Mouse (Mus musculus): ENCODE measurements around the gene Tfap4. TPM values are rescaled to one million over a fixed set of nuclear protein-coding genes. Genes with fewer than 3 reads are reported as not detected.
"Not testable (repeated sequence)": the region's sequence is repeated elsewhere in the genome, so short reads cannot be mapped to it uniquely, and the experiment has no call there.

The Tfap4 gene
- polyA plus RNA-seq, 1 experiment from 2014 or later = 33.2 TPM

- Histone ChIP-seq H3K4me1 (peaks cover 23% of the 10 kb centered on the region), H3K4me3 (no peak overlapping the region), H3K9ac (0 out of 2 replicates have a peak overlapping the region, but pooled peaks have one; percentile 3), H3K27ac (0 out of 2 replicates have a peak overlapping the region, but pooled peaks have one; percentile 22), H3K27me3 (no peaks in the 10 kb centered on the region), H3K9me3 (no peaks in the 10 kb centered on the region), H3K36me3 (no peaks in the 10 kb centered on the region), H3K4me2 (no peak overlapping the region)
- WGBS = 47% methylated on average over 3 of the region's 3 CpGs
- no peak for ATAC-seq (ENCODE audit: insufficient number of reproducible peaks, insufficient read depth, low FRiP score, low TSS enrichment, low read depth)
These were observed 21.9 kb downstream of the Tfap4 start for GRCm38 (mm10) chr16:4537616-4538358.

- WGBS = 95% methylated on average over 12 of the region's 12 CpGs
- not testable (repeated sequence) for H3K4me2 ChIP-seq
These were observed 32.3 kb downstream of the Tfap4 start for GRCm38 (mm10) chr16:4527373-4527772.

GRCm38 (mm10) chr16:4523313-4524004 lies 36.2 kb downstream of the Tfap4 start:
- H3K4me2 ChIP-seq = no peak overlapping the region
- no peaks in the 10 kb centered on the region for H3K36me3 ChIP-seq
- 43% methylated on average over 7 of the region's 7 CpGs for WGBS
- no peak overlapping the region for H3K4me3 ChIP-seq
- H3K9me3 ChIP-seq = no peaks in the 10 kb centered on the region; the same call in 1 of the 2 replicates
- ATAC-seq (ENCODE audit: insufficient number of reproducible peaks, insufficient read depth, low FRiP score, low TSS enrichment, low read depth) = no peak
- H3K27ac ChIP-seq = no peak overlapping the region
- no peak overlapping the region for H3K9ac ChIP-seq
- no peaks in the 10 kb centered on the region for H3K27me3 ChIP-seq
- H3K4me1 ChIP-seq = peaks cover 17% of the 10 kb centered on the region

More at GRCm38 (mm10) chr16:4527373-4527772, 32.3 kb downstream of the Tfap4 start:
- H3K27ac ChIP-seq; ATAC-seq (ENCODE audit: insufficient number of reproducible peaks, insufficient read depth, low FRiP score, low TSS enrichment, low read depth); H3K4me1 ChIP-seq; H3K36me3 ChIP-seq; H3K4me3 ChIP-seq; H3K9ac ChIP-seq; H3K27me3 ChIP-seq; H3K9me3 ChIP-seq: not testable (repeated sequence)

GRCm38 (mm10) chr16:4522879-4523278 lies 36.8 kb downstream of the Tfap4 start:
- no peaks in the 10 kb centered on the region for H3K27me3 ChIP-seq
- H3K27ac ChIP-seq = no peak overlapping the region
- H3K9ac ChIP-seq = no peak overlapping the region
- no peak for ATAC-seq (ENCODE audit: insufficient number of reproducible peaks, insufficient read depth, low FRiP score, low TSS enrichment, low read depth)
- no peaks in the 10 kb centered on the region for H3K36me3 ChIP-seq
- no peak overlapping the region for H3K4me2 ChIP-seq
- WGBS = 65% methylated on average over 8 of the region's 8 CpGs
- H3K9me3 ChIP-seq = no peaks in the 10 kb centered on the region; the same call in 1 of the 2 replicates
- no peak overlapping the region for H3K4me3 ChIP-seq
- peaks cover 17% of the 10 kb centered on the region for H3K4me1 ChIP-seq

- Histone ChIP-seq H3K4me2 (no peak overlapping the region), H3K4me1 (peaks cover 17% of the 10 kb centered on the region), H3K9me3 (no peaks in the 10 kb centered on the region), H3K27me3 (no peaks in the 10 kb centered on the region), H3K9ac (no peak overlapping the region), H3K4me3 (no peak overlapping the region), H3K36me3 (no peaks in the 10 kb centered on the region), H3K27ac (0 out of 2 replicates have a peak overlapping the region, but pooled peaks have one; percentile 16)
- ATAC-seq (ENCODE audit: insufficient number of reproducible peaks, insufficient read depth, low FRiP score, low TSS enrichment, low read depth) = no peak
- WGBS = 54% methylated on average over 5 of the region's 5 CpGs
These were observed 37.7 kb downstream of the Tfap4 start for GRCm38 (mm10) chr16:4521735-4522530.

GRCm38 (mm10) chr16:4521074-4521667 lies 38.5 kb downstream of the Tfap4 start:
- H3K27me3 ChIP-seq = no peaks in the 10 kb centered on the region
- no peaks in the 10 kb centered on the region for H3K36me3 ChIP-seq
- WGBS = 67% methylated on average over 4 of the region's 4 CpGs
- H3K4me2 ChIP-seq = no peak overlapping the region
- ATAC-seq (ENCODE audit: insufficient number of reproducible peaks, insufficient read depth, low FRiP score, low TSS enrichment, low read depth) = no peak
- H3K9ac ChIP-seq = no peak overlapping the region
- no peak overlapping the region for H3K27ac ChIP-seq
- H3K4me1 ChIP-seq = peaks cover 17% of the 10 kb centered on the region
- no peak overlapping the region for H3K4me3 ChIP-seq
- H3K9me3 ChIP-seq = no peaks in the 10 kb centered on the region

GRCm38 (mm10) chr16:4520673-4521072 lies 39.0 kb downstream of the Tfap4 start:
- no peak for ATAC-seq (ENCODE audit: insufficient number of reproducible peaks, insufficient read depth, low FRiP score, low TSS enrichment, low read depth)
- Histone ChIP-seq H3K27ac (no peak overlapping the region), H3K4me1 (peaks cover 17% of the 10 kb centered on the region), H3K27me3 (no peaks in the 10 kb centered on the region), H3K9me3 (no peaks in the 10 kb centered on the region), H3K4me2 (no peak overlapping the region), H3K9ac (no peak overlapping the region), H3K4me3 (no peak overlapping the region), H3K36me3 (no peaks in the 10 kb centered on the region)
- WGBS = 71% methylated on average over 8 of the region's 8 CpGs

- Histone ChIP-seq H3K9ac (no peak overlapping the region), H3K4me3 (no peak overlapping the region), H3K36me3 (no peaks in the 10 kb centered on the region), H3K4me2 (no peak overlapping the region), H3K4me1 (peaks cover 17% of the 10 kb centered on the region), H3K9me3 (no peaks in the 10 kb centered on the region), H3K27ac (no peak overlapping the region), H3K27me3 (no peaks in the 10 kb centered on the region)
- ATAC-seq (ENCODE audit: insufficient number of reproducible peaks, insufficient read depth, low FRiP score, low TSS enrichment, low read depth) = no peak
- 90% methylated on average over 2 of the region's 2 CpGs for WGBS
These were observed 39.8 kb downstream of the Tfap4 start for GRCm38 (mm10) chr16:4519825-4520224.

GRCm38 (mm10) chr16:4519157-4519556 lies 40.5 kb downstream of the Tfap4 start:
- no peak overlapping the region for H3K4me3 ChIP-seq
- 63% methylated on average over 4 of the region's 4 CpGs for WGBS
- no peak for ATAC-seq (ENCODE audit: insufficient number of reproducible peaks, insufficient read depth, low FRiP score, low TSS enrichment, low read depth)
- H3K27me3 ChIP-seq = no peaks in the 10 kb centered on the region
- no peak overlapping the region for H3K9ac ChIP-seq
- H3K4me2 ChIP-seq = no peak overlapping the region
- no peaks in the 10 kb centered on the region for H3K36me3 ChIP-seq
- H3K9me3 ChIP-seq = no peaks in the 10 kb centered on the region
- peaks cover 17% of the 10 kb centered on the region for H3K4me1 ChIP-seq
- H3K27ac ChIP-seq = no peak overlapping the region

GRCm38 (mm10) chr16:4517906-4518305 lies 41.7 kb downstream of the Tfap4 start:
- 68% methylated on average over 2 of the region's 2 CpGs for WGBS
- no peak overlapping the region for H3K4me2 ChIP-seq
- no peaks in the 10 kb centered on the region for H3K27me3 ChIP-seq
- H3K9ac ChIP-seq = no peak overlapping the region
- no peaks in the 10 kb centered on the region for H3K36me3 ChIP-seq
- H3K27ac ChIP-seq = no peak overlapping the region
- H3K9me3 ChIP-seq = no peaks in the 10 kb centered on the region
- no peak for ATAC-seq (ENCODE audit: insufficient number of reproducible peaks, insufficient read depth, low FRiP score, low TSS enrichment, low read depth)
- H3K4me1 ChIP-seq = peaks cover 18% of the 10 kb centered on the region
- no peak overlapping the region for H3K4me3 ChIP-seq

- Histone ChIP-seq H3K4me2 (no peak overlapping the region), H3K36me3 (no peaks in the 10 kb centered on the region), H3K4me1 (0 out of 2 replicates have a peak, but pooled peaks cover 7% of the 10 kb centered on the region), H3K9me3 (no peaks in the 10 kb centered on the region), H3K27ac (no peak overlapping the region), H3K27me3 (no peaks in the 10 kb centered on the region), H3K4me3 (no peak overlapping the region), H3K9ac (no peak overlapping the region)
- WGBS = 84% methylated on average over 3 of the region's 3 CpGs
- no peak for ATAC-seq (ENCODE audit: insufficient number of reproducible peaks, insufficient read depth, low FRiP score, low TSS enrichment, low read depth)
These were observed 45.3 kb downstream of the Tfap4 start for GRCm38 (mm10) chr16:4514383-4514782.
